Mouse (Mus musculus): ENCODE measurements around the gene Psma1. TPM values are rescaled to one million over a fixed set of nuclear protein-coding genes. Genes with fewer than 3 reads are reported as not detected.

Psma1 gene
- 21.6 and 39.1 TPM in 2 replicates for polyA plus RNA-seq (2012; rRNA removed)

- peak within 1 kb of the TSS; percentile 51 for H3K27ac ChIP-seq (ENCODE audit: insufficient read depth, low read depth, low read length)
- peak; percentile 18; the same call in 1 of the 2 replicates for TF ChIP-seq CTCF (IDR thresholded peaks at IDR 0.05; ENCODE audit: extremely low read depth, insufficient read length, insufficient replicate concordance, low read depth, low read length)
- TF ChIP-seq POLR2A (IDR thresholded peaks at IDR 0.05; ENCODE audit: low read depth, low read length) = peak; percentile 68
- H3K4me3 ChIP-seq (ENCODE audit: low read depth, low read length) = peak within 1 kb of the TSS; percentile 84
- peaks cover 2% of the 10 kb centered on the region; the same call in 1 of the 2 replicates for H3K4me1 ChIP-seq (ENCODE audit: control insufficient read depth, insufficient read depth, insufficient read length, low read length)
- H3K27me3 ChIP-seq (ENCODE audit: control insufficient read depth, insufficient read depth, low read length) = no peaks in the 10 kb centered on the region
- H3K36me3 ChIP-seq (ENCODE audit: control insufficient read depth, insufficient read depth, low read length) = peaks cover 10% of the 10 kb centered on the region
- WGBS = under 1% methylated on average over 39 of the region's 39 CpGs
Measured at GRCm38 (mm10) chr7:114276005-114276752, at the start of gene Psma1. Gene Psma1, minus strand, starts transcription at chr7:114276118.

DNA sequence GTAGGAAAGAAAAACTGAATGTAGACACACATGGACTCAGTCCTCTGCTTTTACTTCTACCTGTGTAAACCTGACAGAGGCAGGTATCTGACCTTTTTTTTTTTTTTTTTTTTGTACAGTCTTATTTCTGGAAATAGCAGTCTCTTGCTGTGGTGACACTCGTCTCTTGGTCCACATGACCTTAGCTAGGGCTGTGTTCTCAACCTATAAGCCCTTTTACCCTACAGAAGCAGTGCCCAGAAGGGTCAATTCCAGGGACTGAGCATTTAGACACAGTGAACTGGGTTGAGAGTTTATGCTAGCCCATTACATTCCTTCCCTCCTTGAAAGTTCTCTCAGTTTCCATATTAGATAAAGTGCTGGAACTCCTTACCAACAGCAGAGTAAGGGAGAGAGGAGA lies 47.6 kb upstream of the Psma1 start:
- Histone ChIP-seq H3K27ac (ENCODE audit: insufficient read depth, low read depth, low read length) (no peak overlapping the region), H3K27me3 (ENCODE audit: control insufficient read depth, insufficient read depth, low read length) (no peaks in the 10 kb centered on the region), H3K36me3 (ENCODE audit: control insufficient read depth, insufficient read depth, low read length) (no peaks in the 10 kb centered on the region), H3K4me3 (ENCODE audit: low read depth, low read length) (no peak overlapping the region), H3K4me1 (ENCODE audit: control insufficient read depth, insufficient read depth, insufficient read length, low read length) (peaks cover 4% of the 10 kb centered on the region; the same call in 1 of the 2 replicates)
- TF ChIP-seq POLR2A (IDR thresholded peaks at IDR 0.05; ENCODE audit: low read depth, low read length) (no peak), CTCF (IDR thresholded peaks at IDR 0.05; ENCODE audit: extremely low read depth, insufficient read length, insufficient replicate concordance, low read depth, low read length) (no peak)
- WGBS = 39% methylated on average over 1 of the region's 1 CpGs

- Histone ChIP-seq H3K4me3 (ENCODE audit: low read depth, low read length) (no peak overlapping the region), H3K36me3 (ENCODE audit: control insufficient read depth, insufficient read depth, low read length) (no peaks in the 10 kb centered on the region), H3K27ac (ENCODE audit: insufficient read depth, low read depth, low read length) (peak overlapping the region; percentile 35), H3K4me1 (ENCODE audit: control insufficient read depth, insufficient read depth, insufficient read length, low read length) (peaks cover 4% of the 10 kb centered on the region; the same call in 1 of the 2 replicates), H3K27me3 (ENCODE audit: control insufficient read depth, insufficient read depth, low read length) (no peaks in the 10 kb centered on the region)
- TF ChIP-seq POLR2A (IDR thresholded peaks at IDR 0.05; ENCODE audit: low read depth, low read length) (no peak), CTCF (IDR thresholded peaks at IDR 0.05; ENCODE audit: extremely low read depth, insufficient read length, insufficient replicate concordance, low read depth, low read length) (no peak)
- 23% methylated on average over 9 of the region's 9 CpGs for WGBS
Measured at GRCm38 (mm10) chr7:114322531-114323441, 46.9 kb upstream of the Psma1 start.

DNA sequence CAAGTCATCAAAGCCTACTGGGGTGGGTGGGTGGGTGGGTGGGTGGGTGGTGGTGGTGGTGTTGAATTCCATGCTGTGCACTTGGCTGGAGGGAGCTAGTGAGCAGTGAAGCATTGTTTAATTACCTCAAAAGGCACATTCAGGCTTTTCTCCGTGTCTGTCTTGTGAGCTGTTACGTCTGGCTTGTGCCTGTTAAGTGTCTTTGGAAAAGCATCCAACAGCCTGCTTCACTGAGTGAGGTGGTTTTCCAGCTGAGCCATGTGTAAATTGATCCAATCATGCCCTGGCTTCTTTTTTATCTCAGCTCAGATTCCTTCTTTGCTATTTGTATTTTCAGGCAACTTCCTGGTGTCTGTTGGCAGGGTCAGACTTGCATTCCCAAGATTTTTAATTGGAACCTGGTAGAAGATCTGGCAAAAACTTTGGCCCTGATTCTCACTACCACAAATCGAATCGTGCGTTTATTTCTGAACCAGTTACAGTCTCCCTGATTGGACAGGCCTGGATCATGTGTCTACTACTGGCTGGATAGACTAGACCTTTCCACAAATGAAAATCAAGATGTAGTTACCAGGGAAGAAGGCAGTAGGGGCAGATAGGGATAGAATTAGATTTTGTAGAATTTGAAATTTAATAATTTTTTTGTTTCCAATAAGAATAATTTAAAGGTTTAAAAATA lies 45.9 kb upstream of the Psma1 start:
- no peak overlapping the region for H3K4me3 ChIP-seq (ENCODE audit: low read depth, low read length)
- H3K27me3 ChIP-seq (ENCODE audit: control insufficient read depth, insufficient read depth, low read length) = no peaks in the 10 kb centered on the region
- TF ChIP-seq CTCF (IDR thresholded peaks at IDR 0.05; ENCODE audit: extremely low read depth, insufficient read length, insufficient replicate concordance, low read depth, low read length) (no peak), POLR2A (IDR thresholded peaks at IDR 0.05; ENCODE audit: low read depth, low read length) (no peak)
- no peaks in the 10 kb centered on the region for H3K36me3 ChIP-seq (ENCODE audit: control insufficient read depth, insufficient read depth, low read length)
- H3K27ac ChIP-seq (ENCODE audit: insufficient read depth, low read depth, low read length) = no peak overlapping the region
- H3K4me1 ChIP-seq (ENCODE audit: control insufficient read depth, insufficient read depth, insufficient read length, low read length) = peaks cover 4% of the 10 kb centered on the region; the same call in 1 of the 2 replicates
- WGBS = 30% methylated on average over 5 of the region's 5 CpGs

DNA sequence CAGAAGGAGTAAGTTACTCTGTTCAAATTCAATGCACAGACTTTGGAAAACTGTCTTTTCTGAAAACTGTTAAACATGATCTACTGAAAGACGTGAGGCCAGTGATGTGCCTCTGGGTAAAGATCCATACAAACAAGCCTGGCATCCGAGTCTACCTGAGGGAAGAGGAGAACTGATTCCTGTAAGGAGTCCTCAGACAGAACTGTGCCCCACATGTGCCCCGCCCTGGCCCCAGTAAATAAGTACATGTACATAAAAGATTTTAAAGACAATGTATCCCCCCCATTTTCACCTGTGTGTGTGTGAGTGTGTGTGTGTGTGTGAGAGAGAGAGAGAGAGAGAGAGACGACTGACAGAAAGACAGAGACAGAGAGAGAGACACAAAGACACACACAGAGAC lies 42.0 kb upstream of the Psma1 start:
- 68% methylated on average over 4 of the region's 4 CpGs for WGBS
- Histone ChIP-seq H3K36me3 (ENCODE audit: control insufficient read depth, insufficient read depth, low read length) (no peaks in the 10 kb centered on the region), H3K4me3 (ENCODE audit: low read depth, low read length) (no peak overlapping the region), H3K4me1 (ENCODE audit: control insufficient read depth, insufficient read depth, insufficient read length, low read length) (peaks cover 1% of the 10 kb centered on the region; the same call in 1 of the 2 replicates), H3K27ac (ENCODE audit: insufficient read depth, low read depth, low read length) (peak overlapping the region; percentile 87), H3K27me3 (ENCODE audit: control insufficient read depth, insufficient read depth, low read length) (no peaks in the 10 kb centered on the region)
- TF ChIP-seq POLR2A (IDR thresholded peaks at IDR 0.05; ENCODE audit: low read depth, low read length) (no peak), CTCF (IDR thresholded peaks at IDR 0.05; ENCODE audit: extremely low read depth, insufficient read length, insufficient replicate concordance, low read depth, low read length) (no peak)

DNA sequence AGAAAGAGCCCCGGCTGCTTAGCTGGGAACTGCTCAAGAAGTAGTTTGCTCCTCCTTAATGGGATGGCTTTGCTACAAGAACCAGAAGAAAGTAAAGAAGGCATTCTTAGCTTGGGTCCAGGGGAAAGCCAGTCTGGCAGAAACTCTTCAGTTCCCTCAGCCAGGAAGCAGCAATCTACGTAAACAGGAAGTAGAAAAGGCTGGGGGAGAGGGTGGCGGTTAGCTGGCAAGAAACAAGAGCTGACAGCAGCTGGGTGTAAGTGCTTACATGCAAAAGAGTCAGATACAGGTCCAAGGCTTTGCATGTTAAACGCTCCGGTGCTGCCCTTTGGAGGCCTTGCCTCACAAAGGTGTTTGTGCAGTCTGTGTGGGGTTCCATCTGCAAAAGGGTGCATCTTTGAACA lies 41.5 kb upstream of the Psma1 start:
- Histone ChIP-seq H3K27ac (ENCODE audit: insufficient read depth, low read depth, low read length) (peak overlapping the region; percentile 87), H3K4me1 (ENCODE audit: control insufficient read depth, insufficient read depth, insufficient read length, low read length) (no peaks in the 10 kb centered on the region; the same call in 1 of the 2 replicates), H3K36me3 (ENCODE audit: control insufficient read depth, insufficient read depth, low read length) (no peaks in the 10 kb centered on the region), H3K4me3 (ENCODE audit: low read depth, low read length) (no peak overlapping the region), H3K27me3 (ENCODE audit: control insufficient read depth, insufficient read depth, low read length) (no peaks in the 10 kb centered on the region)
- WGBS = 32% methylated on average over 5 of the region's 5 CpGs
- peak; percentile 20; the same call in 1 of the 2 replicates for TF ChIP-seq POLR2A (IDR thresholded peaks at IDR 0.05; ENCODE audit: low read depth, low read length)
- TF ChIP-seq CTCF (IDR thresholded peaks at IDR 0.05; ENCODE audit: extremely low read depth, insufficient read length, insufficient replicate concordance, low read depth, low read length) = no peak
